Mouse (Mus musculus) embryonic facial prominence, embryonic 14.5 days (tissue): Measurements from ENCODE around the gene Tbc1d1. TPM values are rescaled to one million over a fixed set of nuclear protein-coding genes. Genes with fewer than 3 reads are reported as not detected.

Source experiments
- ATAC-seq: fragments of 200-750 bp; cut with Nextera tagmentation; 2 replicates; pipeline ENCODE4 v1.8.0; 2017; ENCODE audit warnings: low read depth, moderate number of reproducible peaks, moderate TSS enrichment
- DNase-seq: peaks from one replicate; pipeline ENCODE4 v3.0.0-alpha.2; 2015; ENCODE audit warnings: low spot score
- H3K27ac ChIP-seq: fragments of 300-500 bp; sonication (generic); replicated peaks from 2 replicates; pipeline ENCODE4 v1.5.1; 2014; ENCODE audit warnings: low read depth, mild to moderate bottlenecking, low read length, moderate library complexity
- H3K27me3 ChIP-seq: fragments of 300-500 bp; sonication (generic); replicated peaks from 2 replicates; pipeline ENCODE4 v1.6.1; 2014; ENCODE audit warnings: low read length; ENCODE audit not compliant: control insufficient read depth, insufficient read depth
- H3K36me3 ChIP-seq: fragments of 300-500 bp; sonication (generic); 2 replicates; pipeline ENCODE4 v1.6.1; 2014; ENCODE audit warnings: low read length, mixed read lengths; ENCODE audit not compliant: control insufficient read depth, insufficient read depth
- H3K4me1 ChIP-seq: fragments of 300-500 bp; sonication (generic); 2 replicates; pipeline ENCODE4 v1.6.1; 2014; ENCODE audit warnings: antibody characterized with exemption, low read length; ENCODE audit not compliant: control insufficient read depth, insufficient read depth
- H3K4me2 ChIP-seq: fragments of 300-500 bp; sonication (generic); 2 replicates; pipeline ENCODE4 v1.6.1; 2014; ENCODE audit warnings: low read depth, mild to moderate bottlenecking, low read length, moderate library complexity, mixed read lengths
- H3K4me3 ChIP-seq: fragments of 300-500 bp; sonication (generic); 2 replicates; pipeline ENCODE4 v1.5.1; 2014; ENCODE audit warnings: low read depth, mild to moderate bottlenecking, low read length
- H3K9ac ChIP-seq: fragments of 300-500 bp; sonication (generic); 2 replicates; pipeline ENCODE4 v1.6.1; 2014; ENCODE audit warnings: low read depth, mild to moderate bottlenecking, low read length, moderate library complexity, mixed read lengths
- H3K9me3 ChIP-seq: fragments of 300-500 bp; sonication (generic); 2 replicates; pipeline ENCODE4 v1.6.1; 2016; ENCODE audit warnings: low read length; ENCODE audit not compliant: control insufficient read depth
- WGBS: fragments of 180-500 bp; shearing (Covaris S2); extraction: QIAGEN DNeasy Blood & Tissue Kit; methylation state at CpG from one replicate; pipeline ENCODE4 v1.1.7; 2014; 5-methylcytosine and 5-hydroxymethylcytosine counted together
- polyA plus RNA-seq: library from polyadenylated mRNA; unstranded; fragments of >200 nt; fragmentation: Nextera tagmentation; extraction: Ambion mirVana; gene quantifications from 2 replicates; pipeline ENCODE4 v1.2.1, GENCODE M21; 2014

Gene Tbc1d1
- polyA plus RNA-seq, 1 experiment from 2014 or later, result 19.1 TPM

DNA sequence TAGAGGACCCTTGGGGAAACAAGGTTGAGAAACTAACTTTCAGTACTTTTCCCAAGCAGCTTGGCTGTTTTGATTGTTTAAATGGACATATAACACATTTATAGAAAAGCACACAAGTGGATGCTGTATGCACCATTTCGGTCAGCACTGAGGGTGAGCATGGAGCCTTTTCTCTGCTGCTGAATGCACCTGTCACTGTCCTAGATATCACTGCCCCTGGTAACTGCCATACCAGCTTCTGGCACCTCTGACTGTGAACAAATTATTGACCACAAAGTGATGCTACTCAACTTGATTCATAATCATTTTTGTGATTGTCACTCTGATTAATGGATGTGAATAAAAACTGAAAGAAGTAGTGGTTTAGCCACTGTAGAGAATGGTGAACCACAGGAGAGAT is 117.4 kb downstream of the Tbc1d1 start:
- Histone ChIP-seq H3K36me3 (peaks cover 22% of the 10 kb centered on the region), H3K4me1 (no peaks in the 10 kb centered on the region), H3K9me3 (no peaks in the 10 kb centered on the region), H3K27ac (no peak overlapping the region), H3K4me3 (no peak overlapping the region), H3K9ac (no peak overlapping the region), H3K27me3 (no peaks in the 10 kb centered on the region), H3K4me2 (no peak overlapping the region)
- 90% methylated on average over 1 of the region's 1 CpGs for WGBS
- ATAC-seq (no peak), DNase-seq (no peak)

DNA sequence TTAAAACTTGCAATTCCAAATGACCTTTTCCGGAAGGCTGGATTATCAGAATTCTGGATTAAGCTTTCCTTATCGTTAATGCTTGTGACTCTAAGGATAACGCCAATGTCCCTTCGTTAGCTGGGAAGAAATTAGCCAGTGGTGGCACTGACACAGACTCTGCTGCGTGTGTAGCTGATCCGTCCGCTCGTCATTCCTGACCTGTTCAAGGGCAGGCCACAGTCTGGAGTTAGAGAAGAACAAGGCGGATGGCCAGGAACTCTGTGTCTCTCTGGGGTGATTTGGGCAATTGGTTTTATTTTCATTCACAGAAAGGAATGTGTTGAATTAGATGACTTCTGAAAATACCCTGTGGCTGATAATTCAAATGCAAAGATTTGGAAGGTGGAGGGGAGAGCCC is 118.2 kb downstream of the Tbc1d1 start:
- Histone ChIP-seq H3K36me3 (peaks cover 25% of the 10 kb centered on the region), H3K27ac (no peak overlapping the region), H3K4me1 (no peaks in the 10 kb centered on the region), H3K4me3 (no peak overlapping the region), H3K27me3 (no peaks in the 10 kb centered on the region), H3K9me3 (no peaks in the 10 kb centered on the region), H3K9ac (no peak overlapping the region), H3K4me2 (no peak overlapping the region)
- DNase-seq (no peak), ATAC-seq (no peak)
- 84% methylated on average over 9 of the region's 9 CpGs for WGBS

DNA sequence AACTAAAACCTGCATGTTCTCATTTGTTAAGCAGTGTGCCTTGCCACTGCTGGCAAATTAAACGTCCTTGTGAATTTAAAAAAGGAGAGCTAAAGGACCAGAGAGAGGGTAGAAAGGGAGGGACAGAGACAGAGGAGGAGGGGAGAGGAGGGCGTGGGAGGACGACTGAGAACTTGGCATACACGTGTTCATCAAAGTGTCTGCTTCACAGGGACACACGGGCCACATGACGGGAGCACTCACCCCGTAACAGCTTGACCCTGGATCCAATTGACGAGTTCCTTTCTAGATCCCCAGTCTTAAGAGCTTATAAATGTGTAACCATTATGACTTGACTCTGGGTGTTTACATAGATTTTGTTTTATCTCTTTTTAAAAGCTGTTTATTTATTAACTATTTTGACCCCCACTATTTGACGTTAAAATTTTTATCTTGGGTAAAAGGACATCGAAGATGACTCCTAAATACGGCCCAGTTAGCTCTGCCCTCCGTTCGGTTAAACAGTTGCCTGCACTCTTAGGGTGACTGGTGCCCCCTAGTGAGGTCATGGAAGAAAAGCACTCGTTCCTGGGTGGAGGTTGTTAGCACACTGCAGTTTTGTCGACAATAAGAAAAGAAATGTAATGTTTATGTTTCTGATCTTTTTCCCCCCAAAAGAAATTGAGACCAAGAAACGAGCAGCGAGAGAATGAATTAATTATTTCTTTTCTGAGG is 118.8 kb downstream of the Tbc1d1 start:
- Histone ChIP-seq H3K9ac (no peak overlapping the region), H3K4me3 (no peak overlapping the region), H3K27ac (no peak overlapping the region), H3K4me2 (no peak overlapping the region), H3K4me1 (no peaks in the 10 kb centered on the region), H3K36me3 (peaks cover 31% of the 10 kb centered on the region), H3K9me3 (no peaks in the 10 kb centered on the region), H3K27me3 (no peaks in the 10 kb centered on the region)
- DNase-seq (peak; percentile 72), ATAC-seq (peak; percentile 65; the same call in 1 of the 2 replicates)
- 36% methylated on average over 17 of the region's 17 CpGs for WGBS

DNA sequence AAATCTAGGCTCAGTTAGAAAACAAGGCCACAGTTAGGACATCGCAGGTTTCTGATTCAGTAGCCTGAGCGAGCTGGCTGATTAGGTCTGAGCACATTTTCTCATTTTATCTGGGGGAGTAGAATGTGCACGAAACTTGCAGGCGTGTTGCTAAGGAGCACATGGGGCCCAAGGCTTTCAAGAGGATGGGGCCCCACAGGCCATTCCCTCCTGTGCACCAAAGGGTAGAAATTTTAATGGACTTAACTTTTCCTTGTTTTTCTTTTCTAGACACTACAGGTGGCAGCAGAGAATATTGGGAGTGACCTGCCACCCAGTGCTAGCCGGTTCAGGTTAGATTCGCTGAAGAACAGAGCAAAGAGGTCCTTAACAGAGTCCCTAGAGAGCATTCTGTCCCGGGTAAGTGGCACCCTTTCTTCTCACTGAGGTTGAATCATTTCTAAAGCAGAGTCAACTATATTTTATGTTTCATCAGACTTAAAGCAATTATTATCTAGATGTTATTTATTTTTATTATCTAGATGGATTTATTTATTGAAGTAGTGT is 121.6 kb downstream of the Tbc1d1 start:
- ATAC-seq (no peak), DNase-seq (no peak)
- no peak overlapping the region for H3K27ac ChIP-seq
- H3K4me3 ChIP-seq, result no peak overlapping the region
- no peaks in the 10 kb centered on the region for H3K9me3 ChIP-seq
- H3K4me2 ChIP-seq, result no peak overlapping the region
- no peaks in the 10 kb centered on the region for H3K27me3 ChIP-seq
- no peak overlapping the region for H3K9ac ChIP-seq
- no peaks in the 10 kb centered on the region for H3K4me1 ChIP-seq
- WGBS, result 83% methylated on average over 7 of the region's 7 CpGs
- peaks cover 38% of the 10 kb centered on the region for H3K36me3 ChIP-seq

DNA sequence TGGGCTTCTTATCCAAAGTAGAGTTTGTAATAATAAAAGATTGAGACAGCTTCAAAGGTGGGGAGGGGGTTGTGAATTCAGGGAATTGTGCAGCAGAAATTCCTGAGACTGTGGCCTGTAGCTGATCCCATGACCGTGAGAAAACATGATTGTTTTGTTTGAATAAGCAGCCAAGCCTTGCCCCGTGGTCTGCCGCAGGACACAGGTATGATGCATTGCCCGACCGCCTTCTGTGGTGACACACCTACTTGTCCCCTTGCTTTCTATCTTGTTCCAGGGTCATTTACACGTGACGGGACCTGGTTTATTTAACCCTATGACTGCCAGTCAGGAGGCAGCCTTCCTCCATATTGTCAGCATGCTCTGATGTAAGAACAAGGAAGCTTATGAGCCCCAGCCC is 123.6 kb downstream of the Tbc1d1 start:
- 43% methylated on average over 7 of the region's 7 CpGs for WGBS
- peaks cover 44% of the 10 kb centered on the region for H3K36me3 ChIP-seq
- H3K9me3 ChIP-seq, result no peaks in the 10 kb centered on the region
- H3K4me3 ChIP-seq, result no peak overlapping the region
- H3K27ac ChIP-seq, result no peak overlapping the region
- no peak for ATAC-seq
- no peak overlapping the region for H3K9ac ChIP-seq
- H3K27me3 ChIP-seq, result no peaks in the 10 kb centered on the region
- no peak overlapping the region for H3K4me2 ChIP-seq
- H3K4me1 ChIP-seq, result no peaks in the 10 kb centered on the region
- DNase-seq, result no peak

DNA sequence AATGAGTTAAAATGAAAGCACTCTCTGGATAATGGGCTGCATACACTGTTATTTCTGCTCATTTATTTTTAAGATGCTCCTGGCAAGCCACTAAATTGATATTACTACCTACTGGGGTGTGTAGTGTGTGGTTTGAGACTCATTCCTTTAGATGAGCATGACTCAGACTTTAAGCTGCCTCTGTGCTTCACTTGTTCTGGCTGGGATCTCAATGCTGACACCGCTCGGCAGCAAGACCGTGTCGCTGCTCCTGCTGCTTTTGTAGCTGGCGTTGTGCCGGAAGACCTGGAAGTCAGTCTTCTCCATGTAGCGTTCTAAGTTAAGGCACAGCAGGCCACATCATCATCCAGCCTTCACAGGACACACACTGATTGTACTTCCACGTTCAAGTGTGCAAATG is 124.1 kb downstream of the Tbc1d1 start:
- Histone ChIP-seq H3K4me1 (no peaks in the 10 kb centered on the region), H3K9ac (no peak overlapping the region), H3K36me3 (peaks cover 44% of the 10 kb centered on the region), H3K27ac (no peak overlapping the region), H3K9me3 (no peaks in the 10 kb centered on the region), H3K4me2 (no peak overlapping the region), H3K27me3 (no peaks in the 10 kb centered on the region), H3K4me3 (no peak overlapping the region)
- 91% methylated on average over 8 of the region's 8 CpGs for WGBS
- no peak for ATAC-seq
- no peak for DNase-seq

DNA sequence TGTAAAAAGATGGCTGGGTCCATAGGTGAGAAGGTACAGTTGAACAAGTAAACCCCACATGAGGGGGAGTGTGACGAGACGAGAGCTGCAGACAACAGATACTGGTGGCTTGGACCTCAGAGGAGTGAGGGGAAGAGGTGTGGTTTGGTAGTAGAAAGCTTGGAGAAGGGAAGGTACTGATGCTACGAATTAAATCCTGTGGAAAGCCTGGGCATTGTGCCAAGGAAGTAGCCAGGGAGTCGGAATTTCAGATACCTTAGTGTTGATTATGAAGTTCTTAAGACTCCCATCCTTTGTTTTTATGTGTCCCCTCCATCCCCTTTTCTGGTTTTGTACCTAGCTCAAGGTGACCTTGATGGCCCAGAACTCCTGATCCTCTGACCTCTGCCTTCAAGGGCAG is 124.5 kb downstream of the Tbc1d1 start:
- no peak overlapping the region for H3K9ac ChIP-seq
- H3K4me1 ChIP-seq, result no peaks in the 10 kb centered on the region
- ATAC-seq (no peak), DNase-seq (no peak)
- H3K4me3 ChIP-seq, result no peak overlapping the region
- no peak overlapping the region for H3K27ac ChIP-seq
- H3K36me3 ChIP-seq, result peaks cover 45% of the 10 kb centered on the region
- no peaks in the 10 kb centered on the region for H3K27me3 ChIP-seq
- no peaks in the 10 kb centered on the region for H3K9me3 ChIP-seq
- no peak overlapping the region for H3K4me2 ChIP-seq
- 55% methylated on average over 4 of the region's 4 CpGs for WGBS

DNA sequence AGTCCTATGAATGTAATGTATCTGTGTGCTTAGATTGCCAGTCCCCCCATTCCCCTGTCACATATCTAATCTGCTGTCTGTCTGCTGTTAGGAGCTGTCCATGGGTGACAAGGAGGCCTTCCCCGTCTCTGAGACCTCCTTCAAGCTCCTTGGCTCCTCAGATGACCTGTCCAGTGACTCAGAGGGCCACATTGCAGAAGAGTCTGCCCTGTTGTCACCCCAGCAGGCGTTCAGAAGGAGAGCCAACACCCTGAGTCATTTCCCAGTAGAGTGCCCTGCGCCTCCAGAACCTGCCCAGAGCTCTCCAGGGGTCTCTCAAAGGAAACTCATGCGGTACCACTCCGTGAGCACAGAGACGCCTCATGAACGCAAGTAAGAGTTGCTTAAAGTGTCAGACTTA is 125.6 kb downstream of the Tbc1d1 start:
- H3K9me3 ChIP-seq, result no peaks in the 10 kb centered on the region
- H3K27me3 ChIP-seq, result no peaks in the 10 kb centered on the region
- no peak overlapping the region for H3K4me2 ChIP-seq
- WGBS, result 94% methylated on average over 7 of the region's 7 CpGs
- no peak for DNase-seq
- no peaks in the 10 kb centered on the region for H3K4me1 ChIP-seq
- H3K27ac ChIP-seq, result no peak overlapping the region
- no peak for ATAC-seq
- H3K9ac ChIP-seq, result no peak overlapping the region
- H3K36me3 ChIP-seq, result peaks cover 54% of the 10 kb centered on the region
- H3K4me3 ChIP-seq, result no peak overlapping the region

DNA sequence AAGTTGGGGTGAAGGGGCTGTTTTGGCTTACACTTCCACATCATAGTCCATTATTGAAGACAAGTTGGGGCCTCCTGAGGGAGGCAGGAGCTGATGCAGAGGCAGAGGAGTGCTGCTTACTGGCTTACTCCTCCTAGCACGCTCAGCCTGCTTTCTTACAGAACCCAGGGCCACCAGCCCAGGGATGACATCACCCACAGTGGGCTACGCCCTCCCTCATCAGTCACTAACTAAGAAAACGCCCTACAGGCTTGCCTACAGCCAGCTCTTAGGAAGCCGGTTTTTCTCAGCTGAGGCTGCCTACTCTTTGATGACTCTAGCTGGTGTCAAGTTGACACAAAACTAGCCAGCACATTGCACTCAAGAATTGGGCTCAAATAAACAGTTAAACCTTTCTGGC is 126.5 kb downstream of the Tbc1d1 start:
- DNase-seq (no peak), ATAC-seq (no peak)
- Histone ChIP-seq H3K36me3 (peaks cover 56% of the 10 kb centered on the region), H3K9ac (no peak overlapping the region), H3K27ac (no peak overlapping the region), H3K4me3 (no peak overlapping the region), H3K4me2 (no peak overlapping the region), H3K4me1 (no peaks in the 10 kb centered on the region), H3K27me3 (no peaks in the 10 kb centered on the region), H3K9me3 (no peaks in the 10 kb centered on the region)
- 60% methylated on average over 4 of the region's 4 CpGs for WGBS
